Mouse (Mus musculus): ENCODE data around the gene Dtymk. TPM values are rescaled to one million over a fixed set of nuclear protein-coding genes. Genes with fewer than 3 reads are reported as not detected.

The Dtymk gene
- polyA plus RNA-seq, 1 experiment from 2014 or later, result 324 TPM

DNA sequence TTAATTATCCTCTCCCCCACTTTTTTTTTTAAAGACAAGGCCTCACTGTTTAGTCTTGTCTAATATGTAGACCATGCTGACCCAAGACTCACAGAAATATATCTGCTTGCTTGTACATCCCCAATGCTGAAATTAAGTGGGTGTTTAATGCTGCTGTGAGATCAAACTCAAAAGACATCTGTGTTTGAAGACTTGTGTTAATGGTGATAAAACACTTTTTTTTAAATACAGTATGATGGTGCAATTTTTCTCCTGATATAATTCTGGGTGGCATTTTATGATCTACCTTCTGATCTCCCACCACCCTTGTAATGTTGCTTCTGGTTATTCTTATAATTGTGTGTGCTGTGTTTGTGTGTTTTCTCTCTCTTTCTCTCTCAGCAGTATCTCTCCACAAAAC lies 45.6 kb downstream of the Dtymk start:
- DNase-seq (ENCODE audit: low spot score) (no peak), ATAC-seq (replicated peaks; ENCODE audit: low FRiP score) (no peak)
- Histone ChIP-seq H3K4me2 (peak overlapping the region; percentile 97), H3K27me3 (replicated peaks; ENCODE audit: control insufficient read depth, insufficient read depth, low read length) (no peaks in the 10 kb centered on the region), H3K4me1 (replicated peaks; ENCODE audit: control insufficient read depth, insufficient read depth, low read length) (peaks cover 18% of the 10 kb centered on the region), H3K36me3 (ENCODE audit: control insufficient read depth, insufficient read depth, low read length) (no peaks in the 10 kb centered on the region), H3K9me3 (ENCODE audit: control insufficient read depth, low read length) (no peaks in the 10 kb centered on the region), H3K4me3 (ENCODE audit: low read depth, low read length) (peak overlapping the region; percentile 93), H3K27ac (ENCODE audit: low read depth, low read length) (peak overlapping the region; percentile 19; the same call in 1 of the 2 replicates), H3K9ac (ENCODE audit: low read depth, low read length) (peak overlapping the region; percentile 87; the same call in 1 of the 2 replicates)

DNA sequence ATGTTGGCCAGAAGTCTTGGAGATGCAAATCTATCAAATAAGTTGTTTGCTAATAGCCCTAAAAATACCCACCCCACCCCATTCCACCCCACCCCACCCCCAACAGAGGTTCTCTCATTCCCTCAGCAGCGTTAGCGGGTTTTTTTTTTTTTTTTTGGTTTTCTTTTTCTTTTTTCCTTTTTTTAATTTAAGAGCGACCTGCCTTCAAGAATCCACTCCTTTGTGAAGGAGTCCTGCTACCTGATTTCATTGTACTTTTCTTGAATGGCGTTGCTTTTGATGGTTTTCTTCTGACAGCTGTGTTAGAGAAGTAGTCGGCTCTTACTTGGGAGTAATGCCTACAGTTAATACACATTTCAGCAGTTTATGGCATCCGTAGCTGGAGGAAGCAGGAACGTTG lies 46.1 kb downstream of the Dtymk start:
- Histone ChIP-seq H3K9me3 (ENCODE audit: control insufficient read depth, low read length) (no peaks in the 10 kb centered on the region), H3K4me1 (replicated peaks; ENCODE audit: control insufficient read depth, insufficient read depth, low read length) (peaks cover 18% of the 10 kb centered on the region), H3K27me3 (replicated peaks; ENCODE audit: control insufficient read depth, insufficient read depth, low read length) (no peaks in the 10 kb centered on the region), H3K36me3 (ENCODE audit: control insufficient read depth, insufficient read depth, low read length) (no peaks in the 10 kb centered on the region), H3K27ac (ENCODE audit: low read depth, low read length) (peak overlapping the region; percentile 83), H3K4me3 (ENCODE audit: low read depth, low read length) (peak overlapping the region; percentile 93), H3K9ac (ENCODE audit: low read depth, low read length) (peak overlapping the region; percentile 87), H3K4me2 (peak overlapping the region; percentile 97)
- DNase-seq (ENCODE audit: low spot score) (no peak), ATAC-seq (replicated peaks; ENCODE audit: low FRiP score) (no peak)
- 30% methylated on average over 7 of the region's 7 CpGs for WGBS

- H3K4me1 ChIP-seq (replicated peaks; ENCODE audit: control insufficient read depth, insufficient read depth, low read length), result peaks cover 18% of the 10 kb centered on the region
- H3K27ac ChIP-seq (ENCODE audit: low read depth, low read length), result peak overlapping the region; percentile 83
- 1% methylated on average over 13 of the region's 13 CpGs for WGBS
Observed at GRCm38 (mm10) chr1:93755291-93755610, 46.5 kb downstream of the Dtymk start.

GRCm38 (mm10) chr1:93754573-93755290 lies 47.0 kb downstream of the Dtymk start, which contains the start of gene Thap4:
Gene Thap4, minus strand, starts transcription at chr1:93754864.
- H3K4me2 ChIP-seq, result peak within 1 kb of the TSS; percentile 97
- H3K9ac ChIP-seq (ENCODE audit: low read depth, low read length), result peak within 1 kb of the TSS; percentile 87
- H3K36me3 ChIP-seq (ENCODE audit: control insufficient read depth, insufficient read depth, low read length), result peaks cover 4% of the 10 kb centered on the region; the same call in 1 of the 2 replicates
- peak within 1 kb of the TSS; percentile 83 for H3K27ac ChIP-seq (ENCODE audit: low read depth, low read length)
- no peaks in the 10 kb centered on the region for H3K27me3 ChIP-seq (replicated peaks; ENCODE audit: control insufficient read depth, insufficient read depth, low read length)
- WGBS, result under 1% methylated on average over 87 of the region's 121 CpGs
- peak; percentile 86 for ATAC-seq (replicated peaks; ENCODE audit: low FRiP score)
- no peaks in the 10 kb centered on the region for H3K9me3 ChIP-seq (ENCODE audit: control insufficient read depth, low read length)
- peak; percentile 87 for DNase-seq (ENCODE audit: low spot score)
- H3K4me1 ChIP-seq (replicated peaks; ENCODE audit: control insufficient read depth, insufficient read depth, low read length), result peaks cover 18% of the 10 kb centered on the region
- H3K4me3 ChIP-seq (ENCODE audit: low read depth, low read length), result peak within 1 kb of the TSS; percentile 93

More at GRCm38 (mm10) chr1:93755291-93755610, 46.5 kb downstream of the Dtymk start:
- Histone ChIP-seq H3K9ac (ENCODE audit: low read depth, low read length) (peak overlapping the region; percentile 87), H3K4me3 (ENCODE audit: low read depth, low read length) (peak overlapping the region; percentile 93), H3K36me3 (ENCODE audit: control insufficient read depth, insufficient read depth, low read length) (no peaks in the 10 kb centered on the region), H3K9me3 (ENCODE audit: control insufficient read depth, low read length) (no peaks in the 10 kb centered on the region), H3K27me3 (replicated peaks; ENCODE audit: control insufficient read depth, insufficient read depth, low read length) (no peaks in the 10 kb centered on the region), H3K4me2 (peak overlapping the region; percentile 97)
- ATAC-seq (replicated peaks; ENCODE audit: low FRiP score), result no peak; the same call in 1 of the 2 replicates
- no peak for DNase-seq (ENCODE audit: low spot score)

DNA sequence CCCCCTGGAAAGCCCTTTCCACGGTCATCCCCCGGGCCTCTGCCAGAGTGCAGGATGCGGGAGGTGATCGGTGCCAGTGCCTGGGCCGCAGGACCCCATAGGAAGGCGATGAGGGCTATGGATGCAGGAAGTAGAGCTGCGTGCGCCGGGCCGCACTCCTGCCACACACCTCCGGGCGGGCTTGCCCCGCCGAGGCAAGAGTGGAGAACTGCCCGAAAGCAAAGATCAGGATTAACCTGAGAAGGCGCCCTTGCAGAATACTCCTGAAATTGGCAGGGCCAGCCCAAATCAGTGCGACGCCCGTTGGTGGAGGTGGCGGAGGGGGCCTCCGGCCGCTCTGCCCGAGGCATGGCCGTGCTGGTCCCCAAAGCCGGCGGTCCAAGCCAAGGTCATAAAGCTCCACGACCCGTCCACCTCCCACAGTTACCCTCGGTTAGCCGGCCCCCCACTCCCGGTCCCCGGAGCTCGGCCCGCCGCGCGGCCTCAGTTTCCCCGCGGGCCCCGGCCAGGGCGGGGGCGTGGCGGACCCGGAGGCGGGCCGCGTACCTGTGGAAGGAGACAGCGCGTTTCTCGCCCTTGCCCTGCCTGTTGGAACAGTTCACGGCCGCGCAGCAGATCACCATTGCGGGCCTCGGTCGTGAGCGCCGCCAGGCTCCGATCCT lies 47.7 kb downstream of the Dtymk start:
- peak; percentile 21 for ATAC-seq (replicated peaks; ENCODE audit: low FRiP score)
- no peaks in the 10 kb centered on the region for H3K9me3 ChIP-seq (ENCODE audit: control insufficient read depth, low read length)
- under 1% methylated on average over 55 of the region's 59 CpGs for WGBS
- H3K4me3 ChIP-seq (ENCODE audit: low read depth, low read length), result peak overlapping the region; percentile 93
- peak overlapping the region; percentile 97 for H3K4me2 ChIP-seq
- peaks cover 8% of the 10 kb centered on the region; the same call in 1 of the 2 replicates for H3K36me3 ChIP-seq (ENCODE audit: control insufficient read depth, insufficient read depth, low read length)
- peak overlapping the region; percentile 83 for H3K27ac ChIP-seq (ENCODE audit: low read depth, low read length)
- H3K4me1 ChIP-seq (replicated peaks; ENCODE audit: control insufficient read depth, insufficient read depth, low read length), result peaks cover 18% of the 10 kb centered on the region
- peak; percentile 73 for DNase-seq (ENCODE audit: low spot score)
- H3K27me3 ChIP-seq (replicated peaks; ENCODE audit: control insufficient read depth, insufficient read depth, low read length), result no peaks in the 10 kb centered on the region
- H3K9ac ChIP-seq (ENCODE audit: low read depth, low read length), result peak overlapping the region; percentile 87

- no peak within 1 kb of the TSS for H3K4me2 ChIP-seq
- H3K9ac ChIP-seq (ENCODE audit: low read depth, low read length), result no peak within 1 kb of the TSS
- peaks cover 13% of the 10 kb centered on the region for H3K4me1 ChIP-seq (replicated peaks; ENCODE audit: control insufficient read depth, insufficient read depth, low read length)
- H3K9me3 ChIP-seq (ENCODE audit: control insufficient read depth, low read length), result no peaks in the 10 kb centered on the region
- peaks cover 11% of the 10 kb centered on the region; the same call in 1 of the 2 replicates for H3K36me3 ChIP-seq (ENCODE audit: control insufficient read depth, insufficient read depth, low read length)
- H3K27me3 ChIP-seq (replicated peaks; ENCODE audit: control insufficient read depth, insufficient read depth, low read length), result no peaks in the 10 kb centered on the region
- no peak within 1 kb of the TSS for H3K4me3 ChIP-seq (ENCODE audit: low read depth, low read length)
- no peak for ATAC-seq (replicated peaks; ENCODE audit: low FRiP score)
- WGBS, result 88% methylated on average over 6 of the region's 6 CpGs
- DNase-seq (ENCODE audit: low spot score), result no peak
- no peak within 1 kb of the TSS for H3K27ac ChIP-seq (ENCODE audit: low read depth, low read length)
Observed at GRCm38 (mm10) chr1:93751290-93751689, 50.4 kb downstream of the Dtymk start, which contains the start of gene Atg4b. Gene Atg4b, plus strand, starts transcription at chr1:93751500.

DNA sequence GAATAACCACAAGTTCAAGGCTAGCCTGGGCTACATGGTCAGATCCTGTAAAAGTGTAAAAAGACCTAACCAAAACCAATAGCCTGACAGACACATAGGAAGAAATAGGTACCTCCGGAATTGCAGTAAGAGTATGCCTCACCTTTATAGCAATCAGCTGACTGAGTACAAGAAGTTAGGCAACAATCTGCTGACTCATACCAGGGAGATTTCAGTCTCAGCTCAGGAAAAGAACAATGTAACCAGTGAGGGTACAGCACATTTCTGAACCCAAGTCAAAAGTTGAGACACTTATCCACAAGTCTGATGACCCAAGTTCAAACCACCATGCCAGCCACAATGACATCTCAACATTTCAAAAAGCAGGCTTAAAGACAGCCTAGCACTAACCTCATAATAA lies 53.2 kb downstream of the Dtymk start:
- H3K27ac ChIP-seq (ENCODE audit: low read depth, low read length), result no peak overlapping the region
- H3K9ac ChIP-seq (ENCODE audit: low read depth, low read length), result no peak overlapping the region
- DNase-seq (ENCODE audit: low spot score) (no peak), ATAC-seq (replicated peaks; ENCODE audit: low FRiP score) (no peak)
- H3K36me3 ChIP-seq (ENCODE audit: control insufficient read depth, insufficient read depth, low read length), result peaks cover 11% of the 10 kb centered on the region; the same call in 1 of the 2 replicates
- H3K4me3 ChIP-seq (ENCODE audit: low read depth, low read length), result no peak overlapping the region
- 84% methylated on average over 1 of the region's 1 CpGs for WGBS
- no peaks in the 10 kb centered on the region for H3K9me3 ChIP-seq (ENCODE audit: control insufficient read depth, low read length)
- no peak overlapping the region for H3K4me2 ChIP-seq
- H3K27me3 ChIP-seq (replicated peaks; ENCODE audit: control insufficient read depth, insufficient read depth, low read length), result no peaks in the 10 kb centered on the region
- H3K4me1 ChIP-seq (replicated peaks; ENCODE audit: control insufficient read depth, insufficient read depth, low read length), result peaks cover 5% of the 10 kb centered on the region; the same call in 1 of the 2 replicates

DNA sequence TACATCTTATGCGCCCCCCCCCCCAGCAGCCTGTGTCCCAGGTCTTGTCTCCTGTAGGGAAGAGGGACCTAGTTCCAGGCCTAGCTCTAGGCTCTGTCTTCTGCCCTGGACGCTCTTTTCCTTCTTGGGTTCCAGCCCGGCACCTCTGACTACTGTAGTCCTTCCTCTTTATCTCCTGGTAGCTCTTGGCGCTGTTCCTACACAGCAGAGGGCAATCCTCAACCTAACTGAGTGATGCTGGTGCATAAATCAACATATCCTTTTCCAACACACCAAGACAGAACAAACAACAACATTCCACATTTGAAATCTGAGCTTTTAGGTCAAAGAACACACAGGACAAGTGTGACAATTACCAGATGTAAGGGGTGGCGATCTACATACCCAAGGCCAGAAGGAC lies 55.6 kb downstream of the Dtymk start:
- peaks cover 11% of the 10 kb centered on the region; the same call in 1 of the 2 replicates for H3K36me3 ChIP-seq (ENCODE audit: control insufficient read depth, insufficient read depth, low read length)
- no peak overlapping the region for H3K4me3 ChIP-seq (ENCODE audit: low read depth, low read length)
- DNase-seq (ENCODE audit: low spot score), result no peak
- no peak overlapping the region for H3K9ac ChIP-seq (ENCODE audit: low read depth, low read length)
- peaks cover 10% of the 10 kb centered on the region for H3K4me1 ChIP-seq (replicated peaks; ENCODE audit: control insufficient read depth, insufficient read depth, low read length)
- no peak overlapping the region for H3K27ac ChIP-seq (ENCODE audit: low read depth, low read length)
- 80% methylated on average over 5 of the region's 5 CpGs for WGBS
- H3K4me2 ChIP-seq, result no peak overlapping the region
- H3K9me3 ChIP-seq (ENCODE audit: control insufficient read depth, low read length), result no peaks in the 10 kb centered on the region
- no peaks in the 10 kb centered on the region for H3K27me3 ChIP-seq (replicated peaks; ENCODE audit: control insufficient read depth, insufficient read depth, low read length)
- no peak for ATAC-seq (replicated peaks; ENCODE audit: low FRiP score)
